Mouse (Mus musculus): ENCODE data around the gene Slc31a1. TPM values are rescaled to one million over a fixed set of nuclear protein-coding genes. Genes with fewer than 3 reads are reported as not detected.
A peak's percentile ranks its signal among the peaks of the same experiment; 100 is the strongest.

Slc31a1 gene
- polyA plus RNA-seq, 1 experiment, result 20.8 TPM

GRCm38 (mm10) chr4:62411606-62412005 is 51.1 kb downstream of the Slc31a1 start:
- no peak overlapping the region for H3K27ac ChIP-seq (ENCODE audit: insufficient read depth, low read length)
- no peak for DNase-seq
- 93% methylated on average over 10 of the region's 10 CpGs for WGBS
- TF ChIP-seq POLR2A (IDR thresholded peaks at IDR 0.05; ENCODE audit: borderline replicate concordance, insufficient read depth, low read length), result no peak
- TF ChIP-seq CTCF (IDR thresholded peaks at IDR 0.05; ENCODE audit: borderline replicate concordance, insufficient read depth, low read depth, low read length), result no peak
- no peaks in the 10 kb centered on the region for H3K27me3 ChIP-seq (ENCODE audit: control insufficient read depth, insufficient read depth, low read length)
- no peak overlapping the region for H3K4me3 ChIP-seq (replicated peaks; ENCODE audit: insufficient read depth, low read depth, low read length)
- H3K4me1 ChIP-seq (ENCODE audit: control insufficient read depth, insufficient read depth, low read length), result no peaks in the 10 kb centered on the region

GRCm38 (mm10) chr4:62418448-62418847 is 57.9 kb downstream of the Slc31a1 start:
- no peak overlapping the region for H3K4me3 ChIP-seq (replicated peaks; ENCODE audit: insufficient read depth, low read depth, low read length)
- TF ChIP-seq POLR2A (IDR thresholded peaks at IDR 0.05; ENCODE audit: borderline replicate concordance, insufficient read depth, low read length), result no peak
- TF ChIP-seq CTCF (IDR thresholded peaks at IDR 0.05; ENCODE audit: borderline replicate concordance, insufficient read depth, low read depth, low read length), result no peak
- no peak for DNase-seq
- peaks cover 11% of the 10 kb centered on the region; the same call in 1 of the 2 replicates for H3K4me1 ChIP-seq (ENCODE audit: control insufficient read depth, insufficient read depth, low read length)
- WGBS, result 68% methylated on average over 8 of the region's 8 CpGs
- H3K27ac ChIP-seq (ENCODE audit: insufficient read depth, low read length), result peak overlapping the region; percentile 95
- no peaks in the 10 kb centered on the region for H3K27me3 ChIP-seq (ENCODE audit: control insufficient read depth, insufficient read depth, low read length)

GRCm38 (mm10) chr4:62419091-62419490 is 58.6 kb downstream of the Slc31a1 start:
- peak overlapping the region; percentile 95 for H3K27ac ChIP-seq (ENCODE audit: insufficient read depth, low read length)
- peak; percentile 61 to 82 for DNase-seq
- no peak overlapping the region for H3K4me3 ChIP-seq (replicated peaks; ENCODE audit: insufficient read depth, low read depth, low read length)
- WGBS, result 25% methylated on average over 6 of the region's 6 CpGs
- H3K27me3 ChIP-seq (ENCODE audit: control insufficient read depth, insufficient read depth, low read length), result no peaks in the 10 kb centered on the region
- TF ChIP-seq POLR2A (IDR thresholded peaks at IDR 0.05; ENCODE audit: borderline replicate concordance, insufficient read depth, low read length) (no peak), CTCF (IDR thresholded peaks at IDR 0.05; ENCODE audit: borderline replicate concordance, insufficient read depth, low read depth, low read length) (no peak)
- H3K4me1 ChIP-seq (ENCODE audit: control insufficient read depth, insufficient read depth, low read length), result peaks cover 11% of the 10 kb centered on the region; the same call in 1 of the 2 replicates

GRCm38 (mm10) chr4:62425891-62426290 is 65.4 kb downstream of the Slc31a1 start:
- WGBS, result 90% methylated on average over 4 of the region's 4 CpGs
- H3K4me3 ChIP-seq (replicated peaks; ENCODE audit: insufficient read depth, low read depth, low read length), result no peak overlapping the region
- DNase-seq, result no peak
- H3K27me3 ChIP-seq (ENCODE audit: control insufficient read depth, insufficient read depth, low read length), result no peaks in the 10 kb centered on the region
- H3K4me1 ChIP-seq (ENCODE audit: control insufficient read depth, insufficient read depth, low read length), result peaks cover 13% of the 10 kb centered on the region
- H3K27ac ChIP-seq (ENCODE audit: insufficient read depth, low read length), result no peak overlapping the region
- TF ChIP-seq POLR2A (IDR thresholded peaks at IDR 0.05; ENCODE audit: borderline replicate concordance, insufficient read depth, low read length) (no peak), CTCF (IDR thresholded peaks at IDR 0.05; ENCODE audit: borderline replicate concordance, insufficient read depth, low read depth, low read length) (no peak)

GRCm38 (mm10) chr4:62427978-62428758 is 67.6 kb downstream of the Slc31a1 start:
- H3K27me3 ChIP-seq (ENCODE audit: control insufficient read depth, insufficient read depth, low read length), result no peaks in the 10 kb centered on the region
- peaks cover 13% of the 10 kb centered on the region for H3K4me1 ChIP-seq (ENCODE audit: control insufficient read depth, insufficient read depth, low read length)
- no peak overlapping the region for H3K27ac ChIP-seq (ENCODE audit: insufficient read depth, low read length)
- WGBS, result 43% methylated on average over 17 of the region's 17 CpGs
- peak; percentile 26 to 31 for DNase-seq
- TF ChIP-seq CTCF (IDR thresholded peaks at IDR 0.05; ENCODE audit: borderline replicate concordance, insufficient read depth, low read depth, low read length), result no peak
- no peak for TF ChIP-seq POLR2A (IDR thresholded peaks at IDR 0.05; ENCODE audit: borderline replicate concordance, insufficient read depth, low read length)
- no peak overlapping the region for H3K4me3 ChIP-seq (replicated peaks; ENCODE audit: insufficient read depth, low read depth, low read length)

- Histone ChIP-seq H3K27me3 (ENCODE audit: control insufficient read depth, insufficient read depth, low read length) (no peaks in the 10 kb centered on the region), H3K4me3 (replicated peaks; ENCODE audit: insufficient read depth, low read depth, low read length) (no peak overlapping the region), H3K27ac (ENCODE audit: insufficient read depth, low read length) (no peak overlapping the region), H3K4me1 (ENCODE audit: control insufficient read depth, insufficient read depth, low read length) (peaks cover 13% of the 10 kb centered on the region)
- DNase-seq, result no peak
- TF ChIP-seq POLR2A (IDR thresholded peaks at IDR 0.05; ENCODE audit: borderline replicate concordance, insufficient read depth, low read length), result no peak
- TF ChIP-seq CTCF (IDR thresholded peaks at IDR 0.05; ENCODE audit: borderline replicate concordance, insufficient read depth, low read depth, low read length), result no peak
- 91% methylated on average over 9 of the region's 9 CpGs for WGBS
Observed at GRCm38 (mm10) chr4:62429616-62430015, 69.1 kb downstream of the Slc31a1 start.

GRCm38 (mm10) chr4:62430678-62431077 is 70.2 kb downstream of the Slc31a1 start:
- DNase-seq, result no peak
- no peak overlapping the region for H3K4me3 ChIP-seq (replicated peaks; ENCODE audit: insufficient read depth, low read depth, low read length)
- H3K27ac ChIP-seq (ENCODE audit: insufficient read depth, low read length), result no peak overlapping the region
- H3K27me3 ChIP-seq (ENCODE audit: control insufficient read depth, insufficient read depth, low read length), result no peaks in the 10 kb centered on the region
- no peak for TF ChIP-seq CTCF (IDR thresholded peaks at IDR 0.05; ENCODE audit: borderline replicate concordance, insufficient read depth, low read depth, low read length)
- no peak for TF ChIP-seq POLR2A (IDR thresholded peaks at IDR 0.05; ENCODE audit: borderline replicate concordance, insufficient read depth, low read length)
- peaks cover 13% of the 10 kb centered on the region for H3K4me1 ChIP-seq (ENCODE audit: control insufficient read depth, insufficient read depth, low read length)

GRCm38 (mm10) chr4:62431522-62431921 is 71.0 kb downstream of the Slc31a1 start:
- WGBS, result 86% methylated on average over 4 of the region's 4 CpGs
- Histone ChIP-seq H3K27me3 (ENCODE audit: control insufficient read depth, insufficient read depth, low read length) (no peaks in the 10 kb centered on the region), H3K4me1 (ENCODE audit: control insufficient read depth, insufficient read depth, low read length) (peaks cover 13% of the 10 kb centered on the region), H3K4me3 (replicated peaks; ENCODE audit: insufficient read depth, low read depth, low read length) (no peak overlapping the region), H3K27ac (ENCODE audit: insufficient read depth, low read length) (no peak overlapping the region)
- DNase-seq, result no peak
- no peak for TF ChIP-seq POLR2A (IDR thresholded peaks at IDR 0.05; ENCODE audit: borderline replicate concordance, insufficient read depth, low read length)
- no peak for TF ChIP-seq CTCF (IDR thresholded peaks at IDR 0.05; ENCODE audit: borderline replicate concordance, insufficient read depth, low read depth, low read length)
